Mouse (Mus musculus) embryonic fibroblast, embryonic 13.5 days (primary cell): ENCODE measurements at regions not wholly inside any gene's neighbourhood (a gene's known extent, or its start where the extent isn't known, plus 50 kb on each side); places are given as distances from the start of the nearest gene placed in this dataset.

Source experiments
- H3K27ac ChIP-seq: 2 replicates; pipeline ENCODE4 v1.5.1; 2012; ENCODE audit warnings: low read length, control low read depth, inconsistent platforms; ENCODE audit not compliant: insufficient read depth
- H3K4me1 ChIP-seq: 2 replicates; pipeline ENCODE4 v1.6.1; 2011; ENCODE audit warnings: low read length; ENCODE audit not compliant: control insufficient read depth, insufficient read depth
- H3K4me3 ChIP-seq: 2 replicates; pipeline ENCODE4 v1.5.1; 2011; ENCODE audit warnings: mild to moderate bottlenecking, control low read depth, low read length; ENCODE audit not compliant: insufficient read depth
- CTCF ChIP-seq: IDR thresholded peaks from 2 replicates; pipeline ENCODE4 v1.5.1; 2011; ENCODE audit warnings: mild to moderate bottlenecking, control low read depth, low read length, moderate library complexity, borderline replicate concordance; ENCODE audit not compliant: insufficient read depth
- POLR2A ChIP-seq: IDR thresholded peaks from 2 replicates; pipeline ENCODE4 v1.6.1; 2011; ENCODE audit warnings: low read depth, mild to moderate bottlenecking, control low read depth, low read length, moderate library complexity

- Histone ChIP-seq H3K4me3 (no peak overlapping the region), H3K4me1 (no peaks in the 10 kb centered on the region), H3K27ac (no peak overlapping the region)
- no peak for TF ChIP-seq CTCF
- no peak for TF ChIP-seq POLR2A
Measured at GRCm38 (mm10) chr10:126392235-126392634, 426.3 kb downstream of the Lrig3 start.

GRCm38 (mm10) chr10:126391770-126392169 lies 425.8 kb downstream of the Lrig3 start:
- H3K4me3 ChIP-seq, result no peak overlapping the region
- H3K4me1 ChIP-seq, result no peaks in the 10 kb centered on the region
- no peak for TF ChIP-seq CTCF
- H3K27ac ChIP-seq, result no peak overlapping the region

- Histone ChIP-seq H3K4me3 (no peak overlapping the region), H3K27ac (no peak overlapping the region), H3K4me1 (no peaks in the 10 kb centered on the region)
- TF ChIP-seq POLR2A (no peak), CTCF (no peak)
Measured at GRCm38 (mm10) chr10:126386430-126386829, 420.5 kb downstream of the Lrig3 start.

GRCm38 (mm10) chr10:126385644-126386043 lies 419.7 kb downstream of the Lrig3 start:
- no peak overlapping the region for H3K4me3 ChIP-seq
- no peaks in the 10 kb centered on the region for H3K4me1 ChIP-seq
- no peak overlapping the region for H3K27ac ChIP-seq
- TF ChIP-seq CTCF (no peak), POLR2A (no peak)

GRCm38 (mm10) chr10:126380381-126380780 lies 414.4 kb downstream of the Lrig3 start:
- TF ChIP-seq POLR2A (no peak), CTCF (no peak)
- H3K4me1 ChIP-seq, result 0 out of 2 replicates have a peak, but pooled peaks cover 5% of the 10 kb centered on the region
- no peak overlapping the region for H3K4me3 ChIP-seq
- H3K27ac ChIP-seq, result no peak overlapping the region

- H3K4me1 ChIP-seq, result 0 out of 2 replicates have a peak, but pooled peaks cover 5% of the 10 kb centered on the region
- TF ChIP-seq POLR2A, result no peak
- TF ChIP-seq CTCF, result no peak
- no peak overlapping the region for H3K4me3 ChIP-seq
- H3K27ac ChIP-seq, result no peak overlapping the region
Measured at GRCm38 (mm10) chr10:126379239-126379638, 413.3 kb downstream of the Lrig3 start.

GRCm38 (mm10) chr10:126373906-126374305 lies 407.9 kb downstream of the Lrig3 start:
- H3K4me1 ChIP-seq, result 0 out of 2 replicates have a peak, but pooled peaks cover under 1% of the 10 kb centered on the region
- no peak for TF ChIP-seq POLR2A
- TF ChIP-seq CTCF, result no peak
- H3K4me3 ChIP-seq, result no peak overlapping the region
- no peak overlapping the region for H3K27ac ChIP-seq

GRCm38 (mm10) chr10:126371881-126372280 lies 405.9 kb downstream of the Lrig3 start:
- TF ChIP-seq CTCF, result no peak
- TF ChIP-seq POLR2A, result no peak

GRCm38 (mm10) chr10:126349076-126349475 lies 383.1 kb downstream of the Lrig3 start:
- TF ChIP-seq CTCF (no peak), POLR2A (no peak)
- no peaks in the 10 kb centered on the region for H3K4me1 ChIP-seq
- no peak overlapping the region for H3K27ac ChIP-seq
- no peak overlapping the region for H3K4me3 ChIP-seq

More at GRCm38 (mm10) chr10:126371881-126372280, 405.9 kb downstream of the Lrig3 start:
- no peak overlapping the region for H3K27ac ChIP-seq
- H3K4me3 ChIP-seq, result no peak overlapping the region
- no peaks in the 10 kb centered on the region for H3K4me1 ChIP-seq

- TF ChIP-seq POLR2A (no peak), CTCF (no peak)
Measured at GRCm38 (mm10) chr10:126337426-126337825, 371.5 kb downstream of the Lrig3 start.

GRCm38 (mm10) chr10:126333786-126334185 lies 367.8 kb downstream of the Lrig3 start:
- Histone ChIP-seq H3K4me3 (no peak overlapping the region), H3K27ac (no peak overlapping the region), H3K4me1 (no peaks in the 10 kb centered on the region; the same call in 1 of the 2 replicates)
- no peak for TF ChIP-seq POLR2A
- TF ChIP-seq CTCF, result no peak

More at GRCm38 (mm10) chr10:126337426-126337825, 371.5 kb downstream of the Lrig3 start:
- Histone ChIP-seq H3K4me3 (no peak overlapping the region), H3K4me1 (no peaks in the 10 kb centered on the region), H3K27ac (no peak overlapping the region)
